In the genomic region with DNA sequence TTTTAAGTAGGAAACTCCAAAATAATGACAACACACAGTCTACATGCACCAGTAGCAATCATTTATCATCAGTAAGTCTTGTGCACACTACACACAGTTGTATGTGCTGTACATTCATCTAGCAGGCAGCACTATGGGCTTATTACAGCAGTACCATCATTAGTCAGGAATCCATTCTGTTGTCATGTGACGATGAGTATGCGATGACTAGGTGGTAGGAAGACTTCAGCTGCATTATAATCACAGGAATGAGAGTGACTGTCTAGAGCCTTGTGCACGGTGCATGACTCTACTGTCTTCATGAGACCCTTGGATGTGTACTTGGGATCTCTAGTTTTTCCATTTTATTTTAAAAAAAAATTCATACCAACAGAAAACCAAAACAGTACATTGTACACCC, we compare ENCODE assay signal across 13 mouse cellular contexts.
"Had no signal": no experiment of that assay in that cellular context is flagged by ENCODE, and none has a peak within 500 bp of the region (broad histone marks: within the 10 kb centered on the region; RNA-seq: fewer than 3 reads in every experiment).

No protein-coding gene starts in this region.

- H3K4me3 ChIP-seq: limb, embryonic 12.5 days; liver, embryonic 13.5 days; midbrain, embryonic 10.5 days had no signal

- H3K4me2 ChIP-seq: limb, embryonic 12.5 days; liver, embryonic 13.5 days had no signal

- H3K27ac ChIP-seq: limb, embryonic 12.5 days; liver, embryonic 13.5 days; midbrain, embryonic 10.5 days had no signal

- H3K27me3 ChIP-seq: limb, embryonic 12.5 days; liver, embryonic 13.5 days had no signal

- H3K36me3 ChIP-seq: limb, embryonic 12.5 days; liver, embryonic 13.5 days; midbrain, embryonic 10.5 days had no signal

- DNase-seq: kidney, adult 8-10 months; kidney, postnatal 25 days; layer of hippocampus, adult 9-11 months; layer of hippocampus, postnatal 36 days; liver; liver, embryonic 13.5 days; lung, adult 18-20 months; right cerebral cortex, adult 18-20 months; thymus, adult 18-20 months; thymus, postnatal 14 days had no signal

- H3K4me1 ChIP-seq: limb, embryonic 12.5 days; midbrain, embryonic 10.5 days had no signal

- H3K9me3 ChIP-seq: limb, embryonic 12.5 days; liver, embryonic 13.5 days; midbrain, embryonic 10.5 days had no signal

- ATAC-seq: midbrain, embryonic 16.5 days had no signal

- H3K9ac ChIP-seq: limb, embryonic 12.5 days; liver, embryonic 13.5 days had no signal
